Mouse (Mus musculus) gastrocnemius, adult 2 months (tissue): ENCODE measurements around the gene Cfl2. TPM values are rescaled to one million over a fixed set of nuclear protein-coding genes. Genes with fewer than 3 reads are reported as not detected.

Experiments
- DNase-seq: peaks from one replicate; pipeline ENCODE4 v3.0.0; 2022
- H3K27ac ChIP-seq: fragments of 200-600 bp; 2 replicates; pipeline ENCODE4 v1.8.1; 2022; ENCODE audit warnings: mild to moderate bottlenecking
- H3K4me3 ChIP-seq: fragments of 200-600 bp; 2 replicates; pipeline ENCODE4 v1.8.1; 2022; ENCODE audit warnings: mild to moderate bottlenecking, moderate library complexity
- CTCF ChIP-seq: fragments of 200-600 bp; IDR thresholded peaks from 2 replicates; pipeline ENCODE4 v1.8.1; 2022; ENCODE audit warnings: antibody characterized with exemption, mild to moderate bottlenecking, moderate library complexity
- intact Hi-C: fragments of 180-260 bp; cut with DNase I; formaldehyde crosslinking; loops from one replicate; pipeline ENCODE4 v1.15.1; 2025
- total RNA-seq, 2 experiments: library from RNA; stranded (reverse); gene quantifications; 2 replicates each; pipeline ENCODE4 v1.2.3; 2021

Cfl2 gene
- total RNA-seq, 2 experiments from 2014 or later: 419 to 537 TPM

- no peak overlapping the region for H3K4me3 ChIP-seq
- peak; percentile 35 for DNase-seq
- no peak for TF ChIP-seq CTCF
- no peak overlapping the region for H3K27ac ChIP-seq
- intact Hi-C loops: no loop called here
Observed at GRCm38 (mm10) chr12:54822836-54823426, 39.7 kb downstream of the Cfl2 start.

DNA sequence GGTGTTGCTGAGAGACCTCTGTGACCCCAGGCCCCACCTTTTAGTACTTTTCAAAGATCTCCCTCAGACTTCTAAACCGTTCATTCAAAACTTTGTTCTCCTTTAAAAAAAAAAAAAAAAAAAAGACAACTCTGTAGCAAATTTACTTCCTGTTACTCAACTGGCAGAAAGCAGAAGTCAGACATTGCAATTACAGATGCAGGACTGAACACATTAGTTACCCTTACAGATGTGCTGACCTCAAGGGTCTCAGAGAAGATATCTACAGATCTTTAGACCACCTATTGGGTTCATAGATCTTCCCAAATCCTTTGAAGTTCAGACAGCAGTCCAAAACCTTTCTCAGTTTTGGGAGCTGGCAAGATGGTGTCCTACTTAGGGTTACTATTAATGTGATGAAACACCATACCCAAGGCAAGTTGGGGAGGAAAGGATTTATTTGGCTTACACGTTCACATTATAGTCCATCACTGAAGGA lies 42.0 kb downstream of the Cfl2 start:
- no peak for DNase-seq
- no peak overlapping the region for H3K27ac ChIP-seq
- TF ChIP-seq CTCF: no peak

DNA sequence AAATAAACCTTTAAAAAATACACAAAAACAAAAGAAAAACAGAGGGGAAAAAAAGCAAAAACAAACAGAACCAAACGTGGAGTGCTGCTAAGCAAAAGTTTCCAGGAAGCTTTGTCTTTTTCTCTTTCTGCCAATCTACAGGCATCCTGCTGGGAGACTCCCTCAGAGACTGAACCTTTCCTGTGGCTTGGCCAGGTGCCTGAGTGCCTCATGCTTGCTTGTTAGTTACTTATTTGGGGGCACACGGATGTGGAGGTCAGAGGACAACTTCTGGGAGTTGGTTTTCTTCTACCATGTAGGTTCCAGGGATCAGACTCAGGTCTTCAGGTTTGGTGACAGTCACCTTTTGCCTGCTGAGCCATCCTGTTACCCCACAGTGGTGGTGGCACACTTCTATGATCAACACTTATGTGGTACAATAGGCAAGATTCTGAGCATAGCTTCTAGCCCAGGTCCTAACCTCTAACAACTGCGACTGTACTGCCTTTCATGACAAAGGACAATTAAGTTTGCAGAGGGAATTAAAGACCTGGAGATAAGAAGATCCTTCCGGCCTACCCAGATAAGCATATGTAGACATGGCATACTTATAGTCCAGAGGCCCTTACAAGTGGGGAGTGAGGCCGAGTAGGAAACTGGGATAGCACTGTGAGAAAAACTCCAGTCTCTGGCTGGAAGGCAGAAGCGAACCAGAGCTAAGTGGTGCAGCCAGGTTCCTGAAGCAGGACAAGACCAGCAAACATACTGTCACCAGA lies 43.3 kb downstream of the Cfl2 start:
- intact Hi-C loops: no loop called here
- Histone ChIP-seq H3K27ac (no peak overlapping the region), H3K4me3 (no peak overlapping the region)
- TF ChIP-seq CTCF: no peak
- DNase-seq: no peak

More for the DNA sequence above, 42.0 kb downstream of the Cfl2 start:
- intact Hi-C loops: no loop called here
- no peak overlapping the region for H3K4me3 ChIP-seq

DNA sequence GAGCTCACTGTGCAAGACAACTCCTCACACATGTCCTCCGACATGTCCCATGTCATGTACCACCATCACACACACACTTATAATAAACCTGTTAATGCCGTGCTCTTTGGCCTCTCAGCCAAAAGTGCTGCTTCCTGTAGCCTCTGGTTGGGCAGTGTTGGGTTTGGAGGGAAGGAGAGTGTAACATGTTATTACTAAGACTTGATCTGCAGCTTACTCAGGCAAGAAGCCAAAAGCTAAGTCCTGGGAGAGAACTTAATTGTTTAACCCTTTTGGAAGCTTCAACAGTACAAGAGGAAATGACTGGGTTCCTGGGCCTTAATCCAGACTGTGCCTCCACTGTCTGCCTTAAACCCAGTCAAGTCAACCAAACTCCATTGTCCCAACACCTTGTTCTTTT lies 52.5 kb downstream of the Cfl2 start:
- intact Hi-C loops: no loop called here
- Histone ChIP-seq H3K27ac (no peak overlapping the region), H3K4me3 (no peak overlapping the region)
- DNase-seq: no peak
- no peak for TF ChIP-seq CTCF

Other genes starting within 250 kb of the Cfl2 start
- 10 to 100 TPM; 13.7 to 20.3 TPM for gene Sptssa, start 206.3 kb downstream of the Cfl2 start, total RNA-seq
- 10 to 100 TPM; 17.8 to 18.5 TPM for gene Eapp, start 167.0 kb downstream of the Cfl2 start, total RNA-seq
- 10 to 100 TPM; 21.2 to 22.7 TPM for gene Snx6, start 67.2 kb downstream of the Cfl2 start, total RNA-seq
- gene Gm20403, start 123.7 kb upstream of the Cfl2 start, total RNA-seq: not detected
- 1 to 10 TPM; 3.6 to 4.1 TPM for gene Baz1a, start 151.5 kb upstream of the Cfl2 start, total RNA-seq
- 1 to 10 TPM; 8.8 TPM for gene 2700097O09Rik, start 217.2 kb upstream of the Cfl2 start, total RNA-seq
- gene Srp54a, start 217.4 kb upstream of the Cfl2 start, total RNA-seq: 10 to 100 TPM; 73.7 to 94.3 TPM